Mouse (Mus musculus): ENCODE data around the gene Tmem129. TPM values are rescaled to one million over a fixed set of nuclear protein-coding genes. Genes with fewer than 3 reads are reported as not detected.

Tmem129 gene
- polyA plus RNA-seq, 1 experiment from 2014 or later = 50.8 TPM

DNA sequence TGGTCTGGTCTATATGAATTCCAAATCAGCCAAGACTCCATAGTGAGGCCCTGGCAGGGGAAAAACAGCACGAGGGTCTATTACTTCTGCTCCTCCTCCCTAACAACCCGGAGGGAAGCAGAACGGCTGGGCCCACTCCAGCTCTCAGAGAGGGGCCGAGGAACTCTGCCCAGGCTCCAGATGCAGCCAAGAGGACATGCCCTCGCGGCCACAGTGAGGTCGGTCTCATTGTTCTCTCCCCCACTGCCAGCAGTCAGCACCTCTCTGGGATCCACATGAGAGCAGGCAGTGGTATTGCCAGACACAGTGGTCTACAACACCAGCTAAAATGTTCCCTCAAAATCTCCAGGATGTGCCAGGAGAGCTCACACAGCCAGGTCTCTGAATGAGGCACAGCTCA is 51.6 kb downstream of the Tmem129 start:
- Histone ChIP-seq H3K9me3 (ENCODE audit: low read length) (no peaks in the 10 kb centered on the region), H3K4me2 (replicated peaks; ENCODE audit: low read depth, low read length) (no peak overlapping the region), H3K36me3 (ENCODE audit: insufficient read depth, low read length) (peaks cover 20% of the 10 kb centered on the region), H3K27ac (ENCODE audit: low read length) (no peak overlapping the region), H3K27me3 (ENCODE audit: insufficient read depth, low read length) (no peaks in the 10 kb centered on the region), H3K4me1 (ENCODE audit: insufficient read depth, low read length) (no peaks in the 10 kb centered on the region), H3K9ac (replicated peaks; ENCODE audit: low read length) (no peak overlapping the region), H3K4me3 (ENCODE audit: low read length) (no peak overlapping the region)
- ATAC-seq (ENCODE audit: low FRiP score, low TSS enrichment) = no peak
- WGBS = 73% methylated on average over 7 of the region's 7 CpGs

DNA sequence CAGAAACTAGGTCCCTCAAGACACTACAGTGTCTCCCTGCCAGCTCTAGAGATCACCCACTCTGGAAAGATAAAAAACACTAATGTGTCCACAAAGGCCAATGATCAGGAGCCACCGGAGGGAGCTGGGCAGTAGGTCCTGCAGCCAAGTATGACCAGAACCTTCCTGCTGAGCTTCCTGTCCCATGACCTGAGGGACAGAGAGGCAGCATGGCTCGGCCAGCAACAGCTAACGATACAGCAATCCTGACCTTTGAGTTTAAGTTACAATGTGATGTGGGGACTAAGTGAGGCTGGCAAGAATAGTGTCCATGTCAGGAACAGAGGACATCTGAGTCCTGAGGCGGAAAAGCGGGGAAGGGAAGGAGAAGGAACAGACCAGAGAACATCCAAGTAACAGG is 52.9 kb downstream of the Tmem129 start:
- H3K27me3 ChIP-seq (ENCODE audit: insufficient read depth, low read length) = no peaks in the 10 kb centered on the region
- no peak overlapping the region for H3K4me2 ChIP-seq (replicated peaks; ENCODE audit: low read depth, low read length)
- H3K4me3 ChIP-seq (ENCODE audit: low read length) = no peak overlapping the region
- no peaks in the 10 kb centered on the region for H3K4me1 ChIP-seq (ENCODE audit: insufficient read depth, low read length)
- no peak for ATAC-seq (ENCODE audit: low FRiP score, low TSS enrichment)
- H3K36me3 ChIP-seq (ENCODE audit: insufficient read depth, low read length) = peaks cover 29% of the 10 kb centered on the region
- no peak overlapping the region for H3K9ac ChIP-seq (replicated peaks; ENCODE audit: low read length)
- H3K9me3 ChIP-seq (ENCODE audit: low read length) = no peaks in the 10 kb centered on the region
- WGBS = 70% methylated on average over 5 of the region's 5 CpGs
- H3K27ac ChIP-seq (ENCODE audit: low read length) = no peak overlapping the region

Other genes with a start within 250 kb of the Tmem129 start
- not detected in 2 replicates for gene Nkx1-1, start 224.4 kb downstream of the Tmem129 start, polyA plus RNA-seq (2015; fragmentation: Nextera tagmentation; extraction: Ambion mirVana)
- 62.6 and 65.7 TPM in 2 replicates for gene Fam53a, start 28.8 kb downstream of the Tmem129 start, polyA plus RNA-seq (2015; fragmentation: Nextera tagmentation; extraction: Ambion mirVana)
- 0.29 and 0.58 TPM in 2 replicates for gene Gm9903, start 28.5 kb downstream of the Tmem129 start, polyA plus RNA-seq (2015; fragmentation: Nextera tagmentation; extraction: Ambion mirVana)
- 227 and 228 TPM in 2 replicates for gene Slbp, start 5.8 kb downstream of the Tmem129 start, polyA plus RNA-seq (2015; fragmentation: Nextera tagmentation; extraction: Ambion mirVana)
- gene Tacc3, start 288 bp downstream of the Tmem129 start, polyA plus RNA-seq (2015; fragmentation: Nextera tagmentation; extraction: Ambion mirVana) = 186 and 192 TPM in 2 replicates
- 19.1 and 21.9 TPM in 2 replicates for gene Fgfr3, start 63.3 kb upstream of the Tmem129 start, polyA plus RNA-seq (2015; fragmentation: Nextera tagmentation; extraction: Ambion mirVana)
- 47.0 and 49.5 TPM in 2 replicates for gene Letm1, start 124.4 kb upstream of the Tmem129 start, polyA plus RNA-seq (2015; fragmentation: Nextera tagmentation; extraction: Ambion mirVana)
- gene Nsd2, start 162.3 kb upstream of the Tmem129 start, polyA plus RNA-seq (2015; fragmentation: Nextera tagmentation; extraction: Ambion mirVana) = 40.2 and 46.6 TPM in 2 replicates